Mouse (Mus musculus): ENCODE data around the gene Smc5. TPM values are rescaled to one million over a fixed set of nuclear protein-coding genes. Genes with fewer than 3 reads are reported as not detected.

Gene Smc5
- polyA plus RNA-seq, 1 experiment from 2014 or later = 27.6 TPM

DNA sequence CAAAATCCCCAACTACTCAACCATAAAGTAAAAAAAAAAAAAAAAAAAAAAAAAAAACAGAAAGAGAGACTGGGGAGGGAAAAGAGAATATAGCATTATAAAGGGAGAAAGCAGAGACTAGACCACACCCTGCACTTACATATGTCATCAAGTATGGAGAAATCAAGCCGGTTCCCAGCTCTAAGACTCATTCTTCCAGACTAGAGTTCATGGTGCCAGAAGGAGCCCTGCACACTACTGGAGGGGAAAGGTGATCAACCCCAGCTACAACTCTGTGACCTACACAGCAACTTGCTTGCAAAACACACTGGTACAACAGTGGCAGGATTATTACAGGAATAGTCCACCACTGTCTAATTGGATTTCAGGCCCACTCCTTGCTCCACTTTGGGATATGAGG lies 84.0 kb downstream of the Smc5 start:
- Histone ChIP-seq H3K9me3 (replicated peaks) (no peaks in the 10 kb centered on the region), H3K4me3 (replicated peaks) (no peak overlapping the region), H3K36me3 (no peaks in the 10 kb centered on the region), H3K4me2 (replicated peaks) (no peak overlapping the region), H3K4me1 (no peaks in the 10 kb centered on the region), H3K27me3 (no peaks in the 10 kb centered on the region), H3K27ac (replicated peaks) (no peak overlapping the region), H3K9ac (no peak overlapping the region)
- WGBS = 64% methylated on average over 1 of the region's 1 CpGs
- ATAC-seq (ENCODE audit: insufficient number of reproducible peaks, low FRiP score, low TSS enrichment, low read depth) = no peak

DNA sequence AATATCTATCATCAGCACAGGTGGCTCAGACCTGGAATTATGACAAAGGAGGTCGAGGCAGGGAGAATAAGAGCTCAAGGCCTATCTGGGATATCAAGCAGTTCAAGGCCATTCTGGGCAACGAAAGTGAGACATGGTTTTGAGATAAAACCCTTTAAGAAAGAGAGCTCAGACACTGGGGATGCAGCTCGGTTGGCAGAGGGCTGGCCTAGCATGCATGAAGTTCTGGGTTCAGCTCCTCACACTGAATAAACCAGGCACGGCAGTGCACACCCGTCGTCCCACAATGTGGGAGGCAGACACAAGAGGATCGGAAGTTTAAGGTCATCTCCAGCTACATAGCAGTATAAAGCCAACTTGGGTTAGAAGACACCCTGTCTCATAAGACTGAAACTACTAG lies 84.7 kb downstream of the Smc5 start:
- ATAC-seq (ENCODE audit: insufficient number of reproducible peaks, low FRiP score, low TSS enrichment, low read depth) = no peak
- H3K36me3 ChIP-seq = no peaks in the 10 kb centered on the region
- H3K4me3 ChIP-seq (replicated peaks) = no peak overlapping the region
- H3K27ac ChIP-seq (replicated peaks) = no peak overlapping the region
- no peaks in the 10 kb centered on the region for H3K27me3 ChIP-seq
- no peak overlapping the region for H3K9ac ChIP-seq
- no peak overlapping the region for H3K4me2 ChIP-seq (replicated peaks)
- H3K4me1 ChIP-seq = no peaks in the 10 kb centered on the region
- no peaks in the 10 kb centered on the region for H3K9me3 ChIP-seq (replicated peaks)
- 91% methylated on average over 7 of the region's 7 CpGs for WGBS

DNA sequence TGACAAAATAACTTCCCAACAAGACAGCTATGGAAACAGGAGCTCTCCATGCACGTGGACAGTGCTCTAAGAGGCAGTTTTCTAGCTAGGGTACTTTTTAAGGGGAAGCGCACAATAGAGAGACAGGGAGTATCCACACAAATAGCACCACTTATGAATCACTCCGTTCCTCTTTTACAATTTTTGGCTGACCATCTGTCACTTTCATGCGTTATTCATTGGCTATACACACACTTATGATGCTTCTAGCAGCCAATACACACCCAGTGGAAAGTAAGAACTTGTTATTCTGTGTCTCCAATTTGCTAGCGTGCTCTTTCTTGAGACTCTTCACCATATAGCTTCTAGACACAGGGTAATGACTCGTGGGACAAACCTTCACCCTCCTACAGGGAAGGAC lies 86.0 kb downstream of the Smc5 start:
- H3K27me3 ChIP-seq = no peaks in the 10 kb centered on the region
- WGBS = 86% methylated on average over 6 of the region's 6 CpGs
- H3K4me1 ChIP-seq = no peaks in the 10 kb centered on the region
- H3K36me3 ChIP-seq = no peaks in the 10 kb centered on the region
- H3K9me3 ChIP-seq (replicated peaks) = no peaks in the 10 kb centered on the region
- no peak for ATAC-seq (ENCODE audit: insufficient number of reproducible peaks, low FRiP score, low TSS enrichment, low read depth)
- no peak overlapping the region for H3K9ac ChIP-seq
- H3K4me3 ChIP-seq (replicated peaks) = no peak overlapping the region
- no peak overlapping the region for H3K4me2 ChIP-seq (replicated peaks)
- no peak overlapping the region for H3K27ac ChIP-seq (replicated peaks)

DNA sequence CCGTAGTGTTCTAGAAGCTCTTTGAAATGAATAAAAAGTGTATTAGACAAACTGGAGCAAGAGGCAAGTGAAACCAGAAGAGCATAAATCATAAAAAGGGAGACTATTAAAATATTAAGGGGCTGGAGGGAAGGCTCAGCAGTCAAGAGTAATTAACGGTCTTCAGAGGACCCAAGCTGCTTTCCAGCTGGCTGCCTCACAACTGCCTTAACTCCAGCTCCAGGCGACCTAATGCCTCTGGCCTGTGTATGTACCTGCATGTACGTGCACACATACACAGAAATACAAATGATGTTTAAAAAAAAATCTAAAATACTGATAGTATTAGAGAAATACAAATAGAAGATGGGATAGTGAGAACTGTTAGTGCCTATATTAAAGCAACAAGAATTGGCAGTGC lies 89.6 kb downstream of the Smc5 start:
- no peaks in the 10 kb centered on the region for H3K9me3 ChIP-seq (replicated peaks)
- no peaks in the 10 kb centered on the region for H3K27me3 ChIP-seq
- no peaks in the 10 kb centered on the region for H3K4me1 ChIP-seq
- 80% methylated on average over 4 of the region's 4 CpGs for WGBS
- no peak for ATAC-seq (ENCODE audit: insufficient number of reproducible peaks, low FRiP score, low TSS enrichment, low read depth)
- no peak overlapping the region for H3K4me2 ChIP-seq (replicated peaks)
- no peak overlapping the region for H3K4me3 ChIP-seq (replicated peaks)
- no peak overlapping the region for H3K9ac ChIP-seq
- no peaks in the 10 kb centered on the region for H3K36me3 ChIP-seq
- no peak overlapping the region for H3K27ac ChIP-seq (replicated peaks)

DNA sequence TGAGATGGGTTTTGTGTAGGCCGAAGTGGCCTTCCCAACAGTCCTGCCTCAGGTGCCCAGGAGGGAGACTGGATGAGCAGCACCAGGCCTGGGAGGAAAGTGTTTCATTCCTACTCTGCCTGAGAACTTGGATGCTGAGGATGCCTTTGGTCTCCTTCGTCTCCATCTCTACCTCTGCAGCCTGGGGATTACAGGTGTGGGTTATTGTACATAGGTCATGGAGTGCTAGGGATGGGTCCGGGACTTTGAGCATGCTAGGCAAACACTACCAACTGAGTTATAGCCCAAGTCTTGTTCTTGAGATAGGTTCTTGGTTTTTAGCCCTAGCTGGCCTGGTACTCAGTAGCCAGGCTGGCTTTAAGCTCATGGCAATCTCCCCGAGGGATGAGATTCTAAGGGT lies 90.2 kb downstream of the Smc5 start:
- Histone ChIP-seq H3K27ac (replicated peaks) (no peak overlapping the region), H3K27me3 (no peaks in the 10 kb centered on the region), H3K4me3 (replicated peaks) (no peak overlapping the region), H3K4me2 (replicated peaks) (no peak overlapping the region), H3K4me1 (no peaks in the 10 kb centered on the region), H3K36me3 (no peaks in the 10 kb centered on the region), H3K9me3 (replicated peaks) (no peaks in the 10 kb centered on the region), H3K9ac (no peak overlapping the region)
- 92% methylated on average over 4 of the region's 4 CpGs for WGBS
- ATAC-seq (ENCODE audit: insufficient number of reproducible peaks, low FRiP score, low TSS enrichment, low read depth) = no peak

DNA sequence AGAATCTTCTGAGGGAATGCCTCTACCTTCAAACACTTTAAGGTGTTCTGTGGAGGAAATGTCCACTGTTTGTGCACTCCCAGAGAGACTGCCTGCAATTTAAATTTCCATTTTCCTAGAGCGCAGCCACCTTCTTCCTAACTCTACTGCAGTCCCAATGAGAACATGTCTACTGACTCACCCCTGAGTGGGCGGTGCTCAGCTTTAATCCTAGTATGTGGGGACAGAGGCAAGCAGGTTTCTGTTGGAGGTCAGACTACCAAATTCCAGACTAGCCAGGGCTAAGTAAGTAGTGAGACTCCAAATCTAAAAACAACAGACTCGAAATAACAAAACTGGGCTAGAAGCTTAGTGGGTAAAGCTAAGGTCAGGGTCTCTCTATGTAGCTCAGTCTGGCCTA lies 95.2 kb downstream of the Smc5 start:
- 90% methylated on average over 3 of the region's 3 CpGs for WGBS
- no peaks in the 10 kb centered on the region for H3K27me3 ChIP-seq
- no peaks in the 10 kb centered on the region for H3K9me3 ChIP-seq (replicated peaks)
- no peak overlapping the region for H3K27ac ChIP-seq (replicated peaks)
- no peak overlapping the region for H3K4me3 ChIP-seq (replicated peaks)
- H3K4me1 ChIP-seq = no peaks in the 10 kb centered on the region
- H3K36me3 ChIP-seq = no peaks in the 10 kb centered on the region
- ATAC-seq (ENCODE audit: insufficient number of reproducible peaks, low FRiP score, low TSS enrichment, low read depth) = no peak
- no peak overlapping the region for H3K4me2 ChIP-seq (replicated peaks)
- no peak overlapping the region for H3K9ac ChIP-seq

DNA sequence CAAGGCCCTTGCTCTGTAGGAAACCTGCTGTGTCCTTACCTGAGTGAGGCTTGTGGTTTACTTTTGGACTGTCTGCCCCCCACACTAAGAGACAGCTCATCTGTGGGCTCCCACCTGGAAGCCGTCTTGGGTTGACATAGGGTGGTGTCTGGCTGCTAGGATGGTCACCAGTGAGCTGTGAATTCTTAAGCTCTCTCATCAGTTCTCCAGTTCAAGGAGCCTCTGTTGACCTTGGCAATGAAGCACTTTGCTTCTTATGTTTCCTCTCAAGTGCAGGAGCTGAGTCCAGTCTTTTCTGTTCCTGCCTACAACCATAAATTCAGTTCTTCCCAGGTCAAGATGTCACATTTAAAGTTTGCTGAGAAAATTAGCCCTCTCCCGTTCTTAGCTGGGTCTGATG lies 98.2 kb downstream of the Smc5 start:
- Histone ChIP-seq H3K4me3 (replicated peaks) (no peak overlapping the region), H3K27ac (replicated peaks) (no peak overlapping the region), H3K36me3 (no peaks in the 10 kb centered on the region), H3K4me1 (no peaks in the 10 kb centered on the region), H3K27me3 (no peaks in the 10 kb centered on the region), H3K4me2 (replicated peaks) (no peak overlapping the region), H3K9me3 (replicated peaks) (no peaks in the 10 kb centered on the region), H3K9ac (no peak overlapping the region)
- no peak for ATAC-seq (ENCODE audit: insufficient number of reproducible peaks, low FRiP score, low TSS enrichment, low read depth)
- WGBS = 84% methylated on average over 2 of the region's 2 CpGs

DNA sequence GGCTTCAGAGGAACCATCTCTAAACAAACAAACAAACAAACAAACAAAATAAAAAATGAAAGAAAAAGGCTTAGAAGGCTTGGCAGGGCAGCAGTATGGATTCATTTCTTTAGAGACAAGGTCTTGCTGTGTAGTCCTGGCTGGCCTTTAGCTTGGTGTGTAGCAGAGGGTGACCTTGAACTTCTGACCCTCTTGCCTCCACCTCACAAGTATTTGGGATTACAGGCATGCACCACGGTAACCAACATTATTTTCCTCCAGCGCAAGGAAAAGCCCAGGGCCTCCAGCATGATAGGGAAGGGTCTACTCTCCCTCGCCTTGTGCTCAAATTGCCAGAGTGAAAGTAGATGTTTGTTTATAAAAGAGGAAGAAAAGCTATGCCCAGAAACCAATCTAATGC lies 98.6 kb downstream of the Smc5 start:
- WGBS = 81% methylated on average over 3 of the region's 3 CpGs
- no peak overlapping the region for H3K27ac ChIP-seq (replicated peaks)
- H3K36me3 ChIP-seq = no peaks in the 10 kb centered on the region
- H3K9ac ChIP-seq = no peak overlapping the region
- no peaks in the 10 kb centered on the region for H3K4me1 ChIP-seq
- no peaks in the 10 kb centered on the region for H3K9me3 ChIP-seq (replicated peaks)
- H3K27me3 ChIP-seq = no peaks in the 10 kb centered on the region
- ATAC-seq (ENCODE audit: insufficient number of reproducible peaks, low FRiP score, low TSS enrichment, low read depth) = no peak
- no peak overlapping the region for H3K4me2 ChIP-seq (replicated peaks)
- H3K4me3 ChIP-seq (replicated peaks) = no peak overlapping the region

DNA sequence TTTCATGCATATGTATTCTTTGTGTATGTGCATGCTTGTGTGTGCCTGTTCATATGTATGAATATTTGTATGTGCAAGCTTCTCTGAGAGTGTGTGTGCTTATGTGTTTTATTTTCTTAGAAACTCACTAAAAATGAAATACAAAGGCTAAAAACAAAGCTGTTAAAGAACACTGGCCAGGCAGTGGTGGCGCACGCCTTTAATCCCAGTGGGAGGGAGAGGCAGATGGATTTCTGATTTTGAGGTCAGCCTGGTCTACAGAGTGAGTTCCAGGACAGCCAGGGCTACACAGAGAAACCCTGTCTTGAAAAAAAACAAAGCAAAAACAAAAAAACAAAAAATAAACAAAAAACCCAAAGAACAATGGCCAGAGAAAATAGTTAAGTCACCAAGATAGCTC lies 102.6 kb downstream of the Smc5 start:
- Histone ChIP-seq H3K27me3 (no peaks in the 10 kb centered on the region), H3K36me3 (no peaks in the 10 kb centered on the region), H3K4me1 (no peaks in the 10 kb centered on the region), H3K9me3 (replicated peaks) (no peaks in the 10 kb centered on the region), H3K4me2 (replicated peaks) (no peak overlapping the region), H3K27ac (replicated peaks) (no peak overlapping the region), H3K9ac (no peak overlapping the region), H3K4me3 (replicated peaks) (no peak overlapping the region)
- 84% methylated on average over 2 of the region's 2 CpGs for WGBS
- ATAC-seq (ENCODE audit: insufficient number of reproducible peaks, low FRiP score, low TSS enrichment, low read depth) = no peak

DNA sequence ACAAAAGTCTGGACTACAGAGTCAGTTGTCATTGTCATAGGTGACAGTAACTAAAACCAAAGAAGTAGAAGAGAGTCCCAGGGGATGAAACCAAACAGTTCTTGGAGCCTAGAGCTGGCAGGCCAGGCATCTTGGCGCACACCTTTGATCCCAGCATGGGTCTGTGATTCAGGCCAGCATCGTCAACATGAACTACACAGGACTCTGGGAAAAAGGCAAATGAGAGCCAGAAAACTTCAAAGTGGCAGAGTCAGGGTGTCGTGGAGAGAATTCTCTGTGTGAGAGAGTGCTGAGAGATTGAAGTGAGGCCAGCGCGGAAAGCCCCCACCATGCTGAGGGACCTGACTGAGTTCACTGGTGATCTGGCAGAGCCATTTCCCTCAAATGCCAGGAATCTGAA lies 103.2 kb downstream of the Smc5 start:
- Histone ChIP-seq H3K9me3 (replicated peaks) (no peaks in the 10 kb centered on the region), H3K36me3 (no peaks in the 10 kb centered on the region), H3K4me3 (replicated peaks) (no peak overlapping the region), H3K4me1 (no peaks in the 10 kb centered on the region), H3K9ac (no peak overlapping the region), H3K4me2 (replicated peaks) (no peak overlapping the region), H3K27me3 (no peaks in the 10 kb centered on the region), H3K27ac (replicated peaks) (no peak overlapping the region)
- WGBS = 77% methylated on average over 5 of the region's 5 CpGs
- ATAC-seq (ENCODE audit: insufficient number of reproducible peaks, low FRiP score, low TSS enrichment, low read depth) = no peak

DNA sequence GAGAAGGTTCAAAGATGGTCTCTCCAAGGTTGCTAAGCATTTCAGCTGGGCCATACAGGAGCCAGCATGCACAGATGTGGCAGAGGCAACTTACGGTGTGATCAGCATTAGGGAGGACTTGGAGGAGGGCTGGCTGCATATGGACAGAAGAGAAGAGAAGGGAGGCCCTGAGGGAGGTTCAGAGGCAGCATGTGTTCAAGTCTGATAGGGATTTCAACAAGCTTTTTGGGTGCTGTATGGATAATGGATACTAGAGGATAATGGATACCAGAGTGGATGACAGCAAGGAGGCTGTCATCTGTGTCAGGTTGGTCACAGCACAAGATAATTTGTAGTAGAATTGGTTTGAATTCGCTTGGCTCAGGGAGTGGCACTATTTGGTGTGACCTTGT lies 104.0 kb downstream of the Smc5 start:
- Histone ChIP-seq H3K27ac (replicated peaks) (no peak overlapping the region), H3K4me2 (replicated peaks) (no peak overlapping the region), H3K4me1 (no peaks in the 10 kb centered on the region), H3K4me3 (replicated peaks) (no peak overlapping the region), H3K9ac (no peak overlapping the region), H3K36me3 (no peaks in the 10 kb centered on the region), H3K27me3 (no peaks in the 10 kb centered on the region), H3K9me3 (replicated peaks) (no peaks in the 10 kb centered on the region)
- 91% methylated on average over 2 of the region's 2 CpGs for WGBS
- no peak for ATAC-seq (ENCODE audit: insufficient number of reproducible peaks, low FRiP score, low TSS enrichment, low read depth)

DNA sequence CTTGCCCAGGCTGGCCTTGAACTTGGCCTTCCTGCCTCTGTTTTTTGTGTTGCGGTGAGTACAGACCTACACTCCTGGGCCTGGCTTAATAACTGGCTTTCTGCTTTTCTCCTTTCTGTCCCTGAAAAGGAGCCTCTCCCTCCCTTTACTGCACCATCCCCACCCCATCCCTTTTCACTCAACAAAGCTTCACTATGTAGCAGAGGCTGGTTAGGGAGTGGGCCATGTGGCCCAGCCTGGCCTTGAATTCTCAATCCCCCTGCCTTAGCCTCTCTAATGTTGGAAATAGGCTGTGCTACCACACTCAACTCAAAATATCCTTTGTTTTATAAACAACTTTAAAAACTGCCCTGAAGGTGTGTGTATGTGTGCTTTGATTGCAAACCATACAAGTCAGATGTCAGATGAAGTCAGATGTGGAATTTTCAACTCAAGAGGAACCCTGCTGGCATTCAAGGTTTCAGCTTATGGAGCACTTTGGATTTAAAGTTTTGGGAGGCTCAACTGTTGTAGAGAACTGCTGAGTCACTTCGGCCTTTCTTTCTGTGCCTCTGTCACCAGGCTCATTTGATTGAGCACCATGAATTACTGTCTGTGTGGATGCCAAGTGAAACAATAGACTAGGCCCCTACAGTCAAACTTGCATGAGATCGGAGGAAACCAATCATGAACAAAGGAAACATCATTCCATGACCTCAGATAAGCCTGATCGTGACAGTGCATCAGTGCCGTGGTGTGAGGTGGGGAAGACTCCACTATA lies 104.6 kb downstream of the Smc5 start:
- no peak overlapping the region for H3K4me2 ChIP-seq (replicated peaks)
- WGBS = 89% methylated on average over 5 of the region's 5 CpGs
- H3K27me3 ChIP-seq = no peaks in the 10 kb centered on the region
- H3K9me3 ChIP-seq (replicated peaks) = no peaks in the 10 kb centered on the region
- no peak overlapping the region for H3K4me3 ChIP-seq (replicated peaks)
- no peaks in the 10 kb centered on the region for H3K36me3 ChIP-seq
- H3K27ac ChIP-seq (replicated peaks) = no peak overlapping the region
- ATAC-seq (ENCODE audit: insufficient number of reproducible peaks, low FRiP score, low TSS enrichment, low read depth) = no peak
- H3K9ac ChIP-seq = no peak overlapping the region
- H3K4me1 ChIP-seq = no peaks in the 10 kb centered on the region
